Mouse (Mus musculus) neural tube, embryonic 14.5 days (tissue): ENCODE data around the gene Cyp8b1. TPM values are rescaled to one million over a fixed set of nuclear protein-coding genes. Genes with fewer than 3 reads are reported as not detected.

ENCODE experiments used
- ATAC-seq: fragments of 200-750 bp; cut with Nextera tagmentation; 2 replicates; pipeline ENCODE4 v1.8.0; 2017; ENCODE audit warnings: low read depth, mild to moderate bottlenecking, moderate TSS enrichment, moderate library complexity
- H3K27ac ChIP-seq: fragments of 300-500 bp; sonication (generic); 2 replicates; pipeline ENCODE4 v1.5.1; 2014; ENCODE audit warnings: low read depth, mild to moderate bottlenecking, control low read depth, low read length, moderate library complexity, mixed read lengths
- H3K27me3 ChIP-seq: fragments of 300-500 bp; sonication (generic); 2 replicates; pipeline ENCODE4 v1.6.1; 2014; ENCODE audit warnings: low read length; ENCODE audit not compliant: control insufficient read depth, insufficient read depth
- H3K36me3 ChIP-seq: fragments of 300-500 bp; sonication (generic); 2 replicates; pipeline ENCODE4 v1.6.1; 2014; ENCODE audit warnings: low read length, mixed read lengths; ENCODE audit not compliant: control insufficient read depth, insufficient read depth
- H3K4me1 ChIP-seq: fragments of 300-500 bp; sonication (generic); 2 replicates; pipeline ENCODE4 v1.6.1; 2014; ENCODE audit warnings: low read length; ENCODE audit not compliant: control insufficient read depth, insufficient read depth
- H3K4me2 ChIP-seq: fragments of 300-500 bp; sonication (generic); 2 replicates; pipeline ENCODE4 v1.6.1; 2014; ENCODE audit warnings: mild to moderate bottlenecking, low read depth, low read length, control low read depth
- H3K4me3 ChIP-seq: fragments of 300-500 bp; sonication (generic); 2 replicates; pipeline ENCODE4 v1.5.1; 2014; ENCODE audit warnings: low read depth, low read length, control low read depth, mixed read lengths
- H3K9ac ChIP-seq: fragments of 300-500 bp; sonication (generic); replicated peaks from 2 replicates; pipeline ENCODE4 v1.6.1; 2014; ENCODE audit warnings: low read depth, mild to moderate bottlenecking, control low read depth, low read length, mixed read lengths
- H3K9me3 ChIP-seq: fragments of 300-500 bp; sonication (generic); 2 replicates; pipeline ENCODE4 v1.6.1; 2016; ENCODE audit warnings: low read length; ENCODE audit not compliant: control insufficient read depth
- WGBS: fragments of 180-500 bp; shearing (Covaris S2); extraction: QIAGEN DNeasy Blood & Tissue Kit; methylation state at CpG from one replicate; pipeline ENCODE4 v1.1.7; 2014; 5-methylcytosine and 5-hydroxymethylcytosine counted together
- polyA plus RNA-seq: library from polyadenylated mRNA; unstranded; fragments of >200 nt; fragmentation: Nextera tagmentation; extraction: Ambion mirVana; gene quantifications from 2 replicates; pipeline ENCODE4 v1.2.1, GENCODE M21; 2014

Cyp8b1 gene
- polyA plus RNA-seq = not detected in 2 replicates

- no peak for ATAC-seq
Observed at GRCm38 (mm10) chr9:121916102-121916501, at the start of gene Cyp8b1. TSS of gene Cyp8b1 (minus strand) at chr9:121916305.

GRCm38 (mm10) chr9:121964941-121965340 is 48.8 kb upstream of the Cyp8b1 start:
- Histone ChIP-seq H3K27me3 (no peaks in the 10 kb centered on the region), H3K27ac (no peak overlapping the region), H3K4me3 (no peak overlapping the region), H3K9ac (no peak overlapping the region), H3K9me3 (no peaks in the 10 kb centered on the region), H3K4me2 (no peak overlapping the region), H3K36me3 (no peaks in the 10 kb centered on the region), H3K4me1 (no peaks in the 10 kb centered on the region)
- 90% methylated on average over 7 of the region's 7 CpGs for WGBS
- ATAC-seq = no peak

More at GRCm38 (mm10) chr9:121916102-121916501, at the start of gene Cyp8b1:
- H3K4me1 ChIP-seq = no peaks in the 10 kb centered on the region
- H3K9me3 ChIP-seq = no peaks in the 10 kb centered on the region
- no peak within 1 kb of the TSS for H3K4me3 ChIP-seq
- no peak within 1 kb of the TSS for H3K27ac ChIP-seq
- H3K27me3 ChIP-seq = no peaks in the 10 kb centered on the region
- no peaks in the 10 kb centered on the region for H3K36me3 ChIP-seq
- no peak within 1 kb of the TSS for H3K4me2 ChIP-seq
- 79% methylated on average over 8 of the region's 8 CpGs for WGBS
- no peak within 1 kb of the TSS for H3K9ac ChIP-seq

GRCm38 (mm10) chr9:121959966-121960635 is 44.0 kb upstream of the Cyp8b1 start:
- 66% methylated on average over 7 of the region's 7 CpGs for WGBS
- Histone ChIP-seq H3K36me3 (no peaks in the 10 kb centered on the region), H3K27me3 (no peaks in the 10 kb centered on the region), H3K9me3 (no peaks in the 10 kb centered on the region), H3K9ac (no peak overlapping the region), H3K4me3 (no peak overlapping the region), H3K27ac (no peak overlapping the region), H3K4me1 (no peaks in the 10 kb centered on the region), H3K4me2 (no peak overlapping the region)
- ATAC-seq = no peak

- H3K4me2 ChIP-seq = no peak overlapping the region
- H3K9me3 ChIP-seq = no peaks in the 10 kb centered on the region
- no peak for ATAC-seq
- 92% methylated on average over 6 of the region's 6 CpGs for WGBS
- no peak overlapping the region for H3K27ac ChIP-seq
- no peaks in the 10 kb centered on the region for H3K27me3 ChIP-seq
- H3K36me3 ChIP-seq = no peaks in the 10 kb centered on the region
- no peak overlapping the region for H3K4me3 ChIP-seq
- no peak overlapping the region for H3K9ac ChIP-seq
- peaks cover 7% of the 10 kb centered on the region for H3K4me1 ChIP-seq
Observed at GRCm38 (mm10) chr9:121952596-121952995, 36.5 kb upstream of the Cyp8b1 start.

- H3K9ac ChIP-seq = no peak overlapping the region
- 36% methylated on average over 4 of the region's 4 CpGs for WGBS
- peaks cover 7% of the 10 kb centered on the region for H3K4me1 ChIP-seq
- no peaks in the 10 kb centered on the region for H3K9me3 ChIP-seq
- H3K4me2 ChIP-seq = peak overlapping the region; percentile 23; the same call in 1 of the 2 replicates
- peak overlapping the region; percentile 15; the same call in 1 of the 2 replicates for H3K4me3 ChIP-seq
- no peaks in the 10 kb centered on the region for H3K27me3 ChIP-seq
- H3K27ac ChIP-seq = no peak overlapping the region
- H3K36me3 ChIP-seq = no peaks in the 10 kb centered on the region
- peak; percentile 56; the same call in 1 of the 2 replicates for ATAC-seq
Observed at GRCm38 (mm10) chr9:121951114-121951423, 35.0 kb upstream of the Cyp8b1 start.

GRCm38 (mm10) chr9:121950418-121951113 is 34.5 kb upstream of the Cyp8b1 start, which contains the start of gene Fam198a:
TSS of gene Fam198a (plus strand) at chr9:121950988.
- H3K9ac ChIP-seq = no peak within 1 kb of the TSS
- 0 out of 2 replicates have a peak within 1 kb of the TSS, but pooled peaks have one; percentile 40 for H3K27ac ChIP-seq
- H3K4me2 ChIP-seq = peak within 1 kb of the TSS; percentile 23
- WGBS = 9% methylated on average over 14 of the region's 14 CpGs
- no peaks in the 10 kb centered on the region for H3K9me3 ChIP-seq
- H3K4me1 ChIP-seq = peaks cover 7% of the 10 kb centered on the region
- H3K4me3 ChIP-seq = peak within 1 kb of the TSS; percentile 15; the same call in 1 of the 2 replicates
- ATAC-seq = peak; percentile 94; the same call in 1 of the 2 replicates
- H3K27me3 ChIP-seq = no peaks in the 10 kb centered on the region
- H3K36me3 ChIP-seq = no peaks in the 10 kb centered on the region

- peaks cover 7% of the 10 kb centered on the region for H3K4me1 ChIP-seq
Observed at GRCm38 (mm10) chr9:121948431-121948830, 32.3 kb upstream of the Cyp8b1 start.

GRCm38 (mm10) chr9:121947784-121948183 is 31.7 kb upstream of the Cyp8b1 start:
- Histone ChIP-seq H3K27me3 (no peaks in the 10 kb centered on the region), H3K36me3 (no peaks in the 10 kb centered on the region), H3K9me3 (no peaks in the 10 kb centered on the region), H3K4me1 (peaks cover 7% of the 10 kb centered on the region), H3K4me2 (no peak overlapping the region), H3K9ac (no peak overlapping the region), H3K4me3 (no peak overlapping the region), H3K27ac (no peak overlapping the region)
- no peak for ATAC-seq
- 7% methylated on average over 4 of the region's 4 CpGs for WGBS

More at GRCm38 (mm10) chr9:121948431-121948830, 32.3 kb upstream of the Cyp8b1 start:
- Histone ChIP-seq H3K9ac (no peak overlapping the region), H3K4me2 (no peak overlapping the region), H3K36me3 (no peaks in the 10 kb centered on the region), H3K9me3 (no peaks in the 10 kb centered on the region), H3K4me3 (no peak overlapping the region), H3K27me3 (no peaks in the 10 kb centered on the region), H3K27ac (no peak overlapping the region)
- 82% methylated on average over 4 of the region's 4 CpGs for WGBS
- no peak for ATAC-seq

GRCm38 (mm10) chr9:121943628-121944027 is 27.5 kb upstream of the Cyp8b1 start:
- no peak overlapping the region for H3K4me2 ChIP-seq
- no peak for ATAC-seq
- H3K27ac ChIP-seq = no peak overlapping the region
- H3K36me3 ChIP-seq = no peaks in the 10 kb centered on the region
- H3K4me1 ChIP-seq = no peaks in the 10 kb centered on the region
- 88% methylated on average over 3 of the region's 3 CpGs for WGBS
- H3K27me3 ChIP-seq = no peaks in the 10 kb centered on the region
- no peak overlapping the region for H3K4me3 ChIP-seq
- H3K9ac ChIP-seq = no peak overlapping the region
- H3K9me3 ChIP-seq = no peaks in the 10 kb centered on the region
